Mouse (Mus musculus) C2C12 (cell line): ENCODE measurements around the gene Cnn2. TPM values are rescaled to one million over a fixed set of nuclear protein-coding genes. Genes with fewer than 3 reads are reported as not detected.

ENCODE experiments used
- H3K27me3 ChIP-seq: one replicate; pipeline ENCODE4 v1.6.1; 2011; ENCODE audit not compliant: control insufficient read depth, insufficient read depth, insufficient read length
- H3K36me3 ChIP-seq: one replicate; pipeline ENCODE4 v1.6.1; 2011; ENCODE audit not compliant: control insufficient read depth, insufficient read depth
- H3K4me3 ChIP-seq: one replicate; pipeline ENCODE4 v1.5.1; 2011; ENCODE audit warnings: mild to moderate bottlenecking, control low read depth; ENCODE audit not compliant: poor library complexity, insufficient read depth, severe bottlenecking
- H3K79me2 ChIP-seq: one replicate; pipeline ENCODE4 v1.6.1; 2011; ENCODE audit not compliant: control insufficient read depth, insufficient read depth
- H3K79me3 ChIP-seq: one replicate; pipeline ENCODE4 v1.6.1; 2011; ENCODE audit warnings: low read depth, control low read depth
- H3ac ChIP-seq: one replicate; pipeline ENCODE3; 2011; ENCODE audit warnings: low read depth; ENCODE audit not compliant: control insufficient read depth, insufficient read length
- CEBPB ChIP-seq: IDR thresholded peaks from one replicate; pipeline ENCODE4 v1.6.1; 2011; ENCODE audit warnings: low read depth, mild to moderate bottlenecking, control low read depth, moderate library complexity
- CTCF ChIP-seq: IDR thresholded peaks from one replicate; pipeline ENCODE4 v1.5.1; 2011; ENCODE audit not compliant: control insufficient read depth, insufficient read depth, insufficient read length
- FOSL1 ChIP-seq: IDR thresholded peaks from one replicate; pipeline ENCODE4 v1.8.0; 2011; ENCODE audit warnings: mild to moderate bottlenecking, low read length; ENCODE audit not compliant: poor library complexity, insufficient read depth, severe bottlenecking
- MAX ChIP-seq: IDR thresholded peaks from one replicate; pipeline ENCODE4 v1.6.1; 2011; ENCODE audit warnings: mild to moderate bottlenecking, control low read depth
- MYOD1 ChIP-seq: IDR thresholded peaks from one replicate; pipeline ENCODE4 v1.6.1; 2011; ENCODE audit warnings: low read depth; ENCODE audit not compliant: control insufficient read depth, insufficient read length
- MYOG ChIP-seq: IDR thresholded peaks from one replicate; pipeline ENCODE4 v1.6.1; 2011; ENCODE audit not compliant: control insufficient read depth, insufficient read length; ENCODE audit errors: extremely low read depth
- USF1 ChIP-seq: IDR thresholded peaks from one replicate; pipeline ENCODE4 v1.6.1; 2011; ENCODE audit warnings: low read depth, mild to moderate bottlenecking, control low read depth, moderate library complexity
- polyA plus RNA-seq: library from polyadenylated mRNA; unstranded; fragments of >200 nt; fragmentation: generic; extraction: Trizol; gene quantifications from one replicate; pipeline ENCODE4 v1.2.1, GENCODE M21; 2012; ENCODE audit warnings: missing spikeins

Cnn2 gene
- polyA plus RNA-seq, 1 experiment, result 437 TPM

GRCm38 (mm10) chr10:79985334-79986231, 2.8 kb upstream of the Cnn2 start:
- Histone ChIP-seq H3K79me2 (peaks cover 59% of the 10 kb centered on the region), H3K36me3 (peaks cover 5% of the 10 kb centered on the region), H3K79me3 (peaks cover 48% of the 10 kb centered on the region), H3K27me3 (no peaks in the 10 kb centered on the region), H3K4me3 (peak overlapping the region; percentile 96), H3ac (peak overlapping the region; percentile 19)
- TF ChIP-seq USF1 (no peak), CTCF (no peak), CEBPB (no peak), MYOD1 (no peak), MAX (no peak), FOSL1 (no peak), MYOG (no peak)

DNA sequence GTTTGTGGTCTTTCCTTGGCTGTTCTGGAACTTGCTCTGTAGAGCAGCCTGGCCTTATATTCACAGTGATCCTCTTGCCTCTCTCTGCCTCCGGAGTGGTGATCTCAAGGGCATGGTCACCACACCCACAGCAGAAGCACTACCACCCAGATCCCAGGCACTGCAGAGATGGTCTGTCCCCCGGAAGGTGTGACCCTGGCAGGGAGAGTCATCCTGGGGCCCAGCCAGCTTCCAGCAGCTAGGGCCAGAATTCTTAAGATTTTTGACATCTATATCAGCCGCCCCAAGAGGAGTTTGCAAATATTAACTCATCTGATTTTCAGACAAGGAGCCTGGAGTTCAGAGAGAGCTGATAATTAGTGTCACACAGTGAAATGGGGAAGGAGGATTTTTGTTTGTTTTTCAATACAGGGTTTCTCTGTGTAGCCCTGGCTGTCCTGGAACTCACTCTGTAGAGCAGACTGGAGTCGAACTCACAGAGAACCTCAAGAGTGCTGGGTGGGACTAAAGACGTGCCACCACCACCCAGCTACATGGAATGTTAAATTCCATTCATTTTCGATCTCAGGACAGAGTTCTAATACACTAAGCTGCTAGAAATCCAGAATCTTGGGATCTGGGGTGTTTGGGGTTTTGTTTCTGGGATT, 2.0 kb upstream of the Cnn2 start:
- Histone ChIP-seq H3K4me3 (peak overlapping the region; percentile 96), H3K36me3 (peaks cover 8% of the 10 kb centered on the region), H3K79me3 (peaks cover 49% of the 10 kb centered on the region), H3K79me2 (peaks cover 59% of the 10 kb centered on the region), H3K27me3 (no peaks in the 10 kb centered on the region), H3ac (peak overlapping the region; percentile 19)
- TF ChIP-seq CTCF (no peak), CEBPB (no peak), MYOD1 (no peak), USF1 (no peak), FOSL1 (no peak), MYOG (no peak), MAX (no peak)

- Histone ChIP-seq H3ac (peak overlapping the region; percentile 25), H3K36me3 (peaks cover 14% of the 10 kb centered on the region), H3K79me3 (peaks cover 49% of the 10 kb centered on the region), H3K4me3 (no peak overlapping the region), H3K27me3 (no peaks in the 10 kb centered on the region), H3K79me2 (peaks cover 59% of the 10 kb centered on the region)
- TF ChIP-seq CTCF, result peak; percentile 69
- peak; percentile 57 for TF ChIP-seq MAX
- no peak for TF ChIP-seq MYOD1
- no peak for TF ChIP-seq FOSL1
- no peak for TF ChIP-seq CEBPB
- TF ChIP-seq USF1, result no peak
- TF ChIP-seq MYOG, result no peak
These were observed 1.4 kb upstream of the Cnn2 start for GRCm38 (mm10) chr10:79986963-79987362.

- Histone ChIP-seq H3K79me3 (peaks cover 42% of the 10 kb centered on the region), H3K4me3 (peak overlapping the region; percentile 94), H3ac (peak overlapping the region; percentile 70), H3K27me3 (no peaks in the 10 kb centered on the region), H3K79me2 (peaks cover 59% of the 10 kb centered on the region), H3K36me3 (peaks cover 24% of the 10 kb centered on the region)
- no peak for TF ChIP-seq MAX
- TF ChIP-seq FOSL1, result no peak
- no peak for TF ChIP-seq USF1
- no peak for TF ChIP-seq MYOD1
- TF ChIP-seq CTCF, result no peak
- no peak for TF ChIP-seq CEBPB
- no peak for TF ChIP-seq MYOG
These were observed 446 bp upstream of the Cnn2 start for GRCm38 (mm10) chr10:79987771-79988505.

DNA sequence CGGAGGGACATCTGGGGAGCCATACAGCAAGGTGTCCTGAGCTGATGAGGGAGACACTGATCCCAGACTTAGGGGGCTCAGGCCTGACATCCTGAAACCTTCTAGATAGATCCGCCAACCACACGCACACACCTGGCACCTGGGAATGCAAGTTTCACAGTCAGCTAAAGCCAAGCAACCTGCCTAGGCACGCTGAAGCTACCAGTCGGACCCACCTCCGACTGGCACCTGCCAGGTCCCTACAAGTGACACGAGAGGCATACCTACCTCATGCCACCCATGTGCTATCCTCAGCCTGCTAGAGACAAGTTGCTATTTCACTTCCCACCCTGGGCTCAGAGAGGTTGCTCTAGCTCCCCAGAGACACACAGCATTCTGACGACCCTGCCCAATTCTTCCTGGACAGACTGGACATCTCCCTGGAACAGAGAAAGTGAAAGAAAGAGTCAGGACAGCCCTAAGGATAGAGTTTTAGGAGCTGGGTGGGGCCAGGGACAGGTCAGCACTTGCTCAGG, 945 bp downstream of the Cnn2 start:
- peaks cover 56% of the 10 kb centered on the region for H3K79me2 ChIP-seq
- peaks cover 34% of the 10 kb centered on the region for H3K79me3 ChIP-seq
- no peak for TF ChIP-seq CEBPB

More for the DNA sequence above, 945 bp downstream of the Cnn2 start:
- Histone ChIP-seq H3K36me3 (peaks cover 38% of the 10 kb centered on the region), H3K27me3 (no peaks in the 10 kb centered on the region), H3K4me3 (peak overlapping the region; percentile 94), H3ac (peak overlapping the region; percentile 76)
